29 mouse cellular contexts compared by ENCODE assay signal in genomic region chr19:43900690-43901089, GRCm38 (mm10). TPM values are rescaled to one million over a fixed set of nuclear protein-coding genes. Genes with fewer than 3 reads are reported as not detected.
"Had no signal": no experiment of that assay in that cellular context is flagged by ENCODE, and none has a peak within 500 bp of the region (broad histone marks: within the 10 kb centered on the region; RNA-seq: fewer than 3 reads in every experiment).

No protein-coding gene starts in this region.

- H3K9ac ChIP-seq: embryonic facial prominence, embryonic 12.5 days; embryonic facial prominence, embryonic 13.5 days; embryonic facial prominence, embryonic 15.5 days; forebrain, embryonic 12.5 days; forebrain, embryonic 13.5 days; forebrain, embryonic 15.5 days; forebrain, postnatal 0 days had no signal

- ATAC-seq: forebrain, embryonic 13.5 days; forebrain, embryonic 14.5 days; forebrain, embryonic 15.5 days; forebrain, embryonic 16.5 days; forebrain, postnatal 0 days had no signal

- H3K36me3 ChIP-seq: forebrain, embryonic 12.5 days; forebrain, embryonic 15.5 days had no signal

- H3K4me3 ChIP-seq: embryonic facial prominence, embryonic 10.5 days; embryonic facial prominence, embryonic 12.5 days; embryonic facial prominence, embryonic 13.5 days; embryonic facial prominence, embryonic 15.5 days; erythroblast, embryonic 14.5 days; forebrain, embryonic 10.5 days; forebrain, embryonic 12.5 days; forebrain, embryonic 13.5 days; forebrain, embryonic 15.5 days; heart, adult 2 months had no signal

- DNase-seq: cerebellum, adult 18-20 months; cerebellum, adult 2 months; cerebellum, adult 8-10 months; cerebellum, adult 9-10 months; cerebellum, adult 9-11 months; cerebellum, postnatal 10 days; cerebellum, postnatal 14 days; cerebellum, postnatal 25 days; cerebellum, postnatal 36 days; embryo, embryonic 11 days; forebrain, postnatal 0 days; gastrocnemius, postnatal 10 days; gastrocnemius, postnatal 14 days; gastrocnemius, postnatal 25 days; gastrocnemius, postnatal 36 days; heart, adult 11 months; heart, adult 18-20 months; heart, adult 2 months had no signal

- H3K27ac ChIP-seq: embryonic facial prominence, embryonic 10.5 days; embryonic facial prominence, embryonic 12.5 days; embryonic facial prominence, embryonic 13.5 days; embryonic facial prominence, embryonic 15.5 days; forebrain, embryonic 10.5 days; forebrain, embryonic 12.5 days; forebrain, embryonic 13.5 days; forebrain, embryonic 15.5 days; heart, adult 2 months had no signal

- H3K4me2 ChIP-seq: embryonic facial prominence, embryonic 12.5 days; embryonic facial prominence, embryonic 13.5 days; embryonic facial prominence, embryonic 15.5 days; forebrain, embryonic 12.5 days; forebrain, embryonic 13.5 days; forebrain, embryonic 15.5 days had no signal

- H3K9me3 ChIP-seq: embryonic facial prominence, embryonic 10.5 days; embryonic facial prominence, embryonic 12.5 days; embryonic facial prominence, embryonic 13.5 days; embryonic facial prominence, embryonic 15.5 days; forebrain, embryonic 10.5 days; forebrain, embryonic 12.5 days; forebrain, embryonic 13.5 days; forebrain, embryonic 15.5 days had no signal

- H3K27me3 ChIP-seq: embryonic facial prominence, embryonic 12.5 days; embryonic facial prominence, embryonic 13.5 days; embryonic facial prominence, embryonic 15.5 days; forebrain, embryonic 12.5 days; forebrain, embryonic 13.5 days; forebrain, embryonic 15.5 days had no signal

- H3K4me1 ChIP-seq: embryonic facial prominence, embryonic 12.5 days; embryonic facial prominence, embryonic 13.5 days; embryonic facial prominence, embryonic 15.5 days; forebrain, embryonic 12.5 days; forebrain, embryonic 15.5 days had no signal

RNA-seq across cellular contexts. Expression of gene Dnmbp, which starts 39.3 kb away (rescaled TPM):
- polyA plus RNA-seq: erythroblast, embryonic 14.5 days had no signal
